Mouse (Mus musculus) hindlimb bud, embryonic 11.5 days (tissue): Measurements from ENCODE around the gene Faah.

Source experiments
- DNase-seq: peaks from one replicate; pipeline ENCODE4 v3.0.0-alpha.2; 2012; ENCODE audit warnings: low read depth, low spot score; ENCODE audit errors: extremely low spot score

The Faah gene

GRCm38 (mm10) chr4:116001206-116001605 lies 16.5 kb downstream of the Faah start:
- DNase-seq = no peak

DNA sequence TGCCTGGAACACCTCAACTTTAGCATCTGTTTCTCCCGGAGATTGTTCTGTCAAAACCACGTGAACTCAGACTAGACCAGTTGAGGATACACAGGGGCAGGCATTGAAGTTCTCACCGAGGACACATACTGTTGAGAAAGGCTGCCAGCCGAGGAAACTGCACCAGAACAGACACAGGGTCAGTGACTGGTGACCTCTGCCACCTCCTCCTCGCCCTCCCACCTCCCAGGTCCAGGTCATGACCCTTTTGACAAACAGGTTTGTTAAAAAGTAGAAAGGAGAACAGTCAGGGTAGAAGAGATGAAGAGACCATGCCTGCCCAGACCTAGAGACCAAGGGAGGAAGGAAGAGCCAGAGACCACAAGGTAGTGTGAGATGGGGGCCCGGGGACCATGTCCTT lies 17.1 kb downstream of the Faah start:
- DNase-seq = no peak

DNA sequence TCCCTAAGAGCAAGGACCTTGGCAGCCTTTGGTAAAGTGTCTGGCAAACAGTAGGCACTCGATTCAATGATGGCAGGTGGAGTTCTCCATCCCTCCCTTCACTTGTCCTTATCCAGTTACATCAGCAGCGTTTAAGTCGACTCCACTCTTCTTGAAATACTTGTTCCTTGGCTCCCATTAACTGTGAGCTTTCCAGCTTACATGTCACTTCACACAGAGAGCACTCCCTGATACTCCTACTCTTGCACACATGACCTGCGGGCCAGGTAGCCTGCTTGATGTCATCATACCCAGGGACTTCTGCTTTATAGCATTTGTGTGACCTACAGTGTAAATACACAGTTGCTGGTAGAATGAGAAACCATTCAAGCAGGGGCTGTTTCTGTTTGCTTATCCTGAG lies 21.0 kb downstream of the Faah start:
- no peak for DNase-seq

DNA sequence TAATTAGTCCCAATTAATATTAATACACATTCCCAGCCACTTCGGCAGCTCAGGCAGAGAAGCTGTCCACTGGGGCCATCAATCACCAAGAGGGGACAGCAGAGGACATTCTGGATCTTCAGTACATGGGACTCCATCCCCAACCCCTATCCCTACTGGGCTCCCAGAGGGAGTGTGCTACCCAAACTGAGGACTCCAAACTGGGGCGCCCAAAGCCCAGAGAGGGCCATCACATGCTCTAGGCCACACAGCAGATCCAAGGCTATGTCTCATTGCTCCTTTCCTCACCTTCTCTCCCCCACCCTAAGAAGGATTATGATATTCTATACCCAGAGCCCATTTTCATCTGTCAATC lies 22.4 kb downstream of the Faah start:
- DNase-seq = no peak

DNA sequence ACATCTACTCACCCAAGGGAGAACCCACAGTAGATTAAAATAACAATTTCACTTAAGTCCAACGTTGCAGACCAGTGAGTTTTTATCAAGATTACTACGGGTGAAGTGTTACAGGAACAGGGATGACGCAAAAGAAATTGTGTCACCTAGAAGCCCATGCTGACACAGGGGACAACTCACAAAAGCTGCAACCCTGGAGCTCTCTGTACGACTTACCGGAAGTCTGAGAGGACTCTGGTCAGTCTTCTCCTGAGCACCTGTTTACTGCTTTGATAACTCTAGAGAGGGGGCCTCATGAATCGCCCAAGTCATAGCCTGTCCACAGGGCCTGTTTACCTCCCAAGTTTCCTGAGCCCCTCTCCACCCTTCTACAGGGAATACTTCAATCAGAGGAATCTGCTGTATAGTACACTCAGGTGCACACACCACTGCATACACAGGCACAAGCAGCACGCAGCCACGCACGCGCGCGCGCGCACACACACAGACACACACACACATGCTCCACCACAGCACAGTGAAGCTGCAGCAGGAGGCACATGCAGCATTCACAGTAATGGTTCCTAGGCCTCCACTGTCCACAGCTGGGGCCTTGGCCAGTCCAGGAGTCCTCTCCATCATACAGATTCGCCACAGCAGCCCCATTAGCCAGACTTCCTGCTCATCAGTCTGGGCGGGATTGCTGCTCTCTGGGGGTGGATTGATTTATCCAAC lies 22.9 kb downstream of the Faah start:
- no peak for DNase-seq

- DNase-seq = no peak
Measured at GRCm38 (mm10) chr4:115989382-115989781, 28.3 kb downstream of the Faah start.

- no peak for DNase-seq
Measured at GRCm38 (mm10) chr4:115987858-115988530, 29.7 kb downstream of the Faah start.

DNA sequence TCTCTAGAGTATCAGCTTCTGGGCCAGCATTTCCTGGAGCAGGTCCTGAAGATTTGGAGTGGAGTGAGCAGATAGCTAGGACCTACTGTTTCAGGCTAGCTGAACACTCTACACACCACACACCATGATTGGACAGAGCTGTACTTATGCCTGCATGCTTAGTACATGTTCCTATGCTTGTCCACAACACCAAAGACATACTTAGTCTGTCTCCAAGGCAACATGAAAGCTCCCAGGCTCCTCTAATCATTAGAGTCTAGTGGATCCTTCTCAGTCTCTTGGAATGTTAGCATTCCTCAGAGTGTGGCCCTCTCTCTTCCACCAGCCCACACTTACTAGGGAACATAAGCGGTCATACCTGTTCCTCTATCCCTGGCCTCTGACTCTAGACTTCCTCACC lies 30.3 kb downstream of the Faah start:
- DNase-seq = no peak

GRCm38 (mm10) chr4:115984967-115985366 lies 32.8 kb downstream of the Faah start:
- no peak for DNase-seq

- DNase-seq = peak; percentile 71
Measured at GRCm38 (mm10) chr4:115984111-115984510, 33.6 kb downstream of the Faah start.

DNA sequence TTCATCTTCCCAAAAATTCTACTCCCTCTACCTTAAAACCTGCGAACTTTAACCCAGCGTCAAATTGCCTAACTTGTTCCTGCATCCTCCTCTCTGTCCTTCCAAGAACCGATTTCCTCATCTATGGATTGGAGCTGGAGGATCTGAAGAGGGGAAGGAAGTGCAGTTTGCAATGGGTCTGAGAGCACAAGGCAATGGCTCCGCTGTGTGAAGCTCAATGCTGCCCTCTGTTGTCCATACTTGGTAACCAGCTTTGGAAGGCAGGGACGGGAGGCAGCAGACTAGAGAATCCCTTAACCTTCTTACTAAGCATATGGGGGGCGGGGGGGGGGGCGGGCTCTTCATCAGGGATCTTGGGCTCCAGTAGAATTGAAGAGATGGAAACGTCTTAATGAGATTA lies 37.0 kb downstream of the Faah start:
- peak; percentile 87 for DNase-seq

- no peak for DNase-seq
Measured at GRCm38 (mm10) chr4:115979437-115979836, 38.3 kb downstream of the Faah start.

DNA sequence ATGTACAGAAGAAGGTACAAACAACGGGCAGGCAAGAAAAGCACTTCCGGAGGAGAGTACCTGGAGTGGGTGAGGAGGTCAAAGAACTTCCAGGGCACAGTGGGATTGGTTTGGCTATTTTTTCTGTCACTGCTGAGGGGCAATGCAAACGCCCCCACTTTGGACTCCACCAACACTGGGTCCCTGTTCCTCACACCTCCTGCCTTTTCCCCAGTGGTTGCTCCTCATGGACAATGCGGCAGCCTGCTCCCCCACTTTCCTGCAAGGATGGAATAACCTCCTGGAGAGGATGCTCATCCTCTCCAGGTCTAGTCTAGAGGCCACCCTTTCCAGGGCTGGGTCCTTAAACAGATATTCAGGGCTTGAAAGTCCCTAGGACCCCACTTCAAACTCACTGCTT lies 38.8 kb downstream of the Faah start:
- no peak for DNase-seq

- no peak for DNase-seq
Measured at GRCm38 (mm10) chr4:115972543-115972942, 45.2 kb downstream of the Faah start.

DNA sequence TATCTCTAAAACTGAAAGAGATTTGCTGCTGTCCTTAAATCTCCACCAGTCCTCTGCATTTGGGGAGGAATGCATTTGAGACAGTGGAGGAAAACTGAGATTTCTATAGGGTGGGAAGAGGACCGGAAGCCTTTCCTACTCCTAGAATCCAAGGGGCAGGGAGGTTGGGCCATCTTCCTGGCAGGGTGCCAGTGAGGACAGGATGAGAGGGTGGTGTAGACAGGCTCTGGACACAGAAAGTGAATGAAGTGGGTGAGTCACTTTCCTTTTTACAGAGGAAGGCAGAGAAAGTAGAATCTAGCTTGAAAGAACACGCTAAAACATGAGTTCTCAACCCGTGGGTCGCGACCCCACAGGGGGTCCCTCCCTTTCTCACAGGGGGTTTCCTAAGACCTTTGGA lies 53.3 kb downstream of the Faah start:
- no peak for DNase-seq

DNA sequence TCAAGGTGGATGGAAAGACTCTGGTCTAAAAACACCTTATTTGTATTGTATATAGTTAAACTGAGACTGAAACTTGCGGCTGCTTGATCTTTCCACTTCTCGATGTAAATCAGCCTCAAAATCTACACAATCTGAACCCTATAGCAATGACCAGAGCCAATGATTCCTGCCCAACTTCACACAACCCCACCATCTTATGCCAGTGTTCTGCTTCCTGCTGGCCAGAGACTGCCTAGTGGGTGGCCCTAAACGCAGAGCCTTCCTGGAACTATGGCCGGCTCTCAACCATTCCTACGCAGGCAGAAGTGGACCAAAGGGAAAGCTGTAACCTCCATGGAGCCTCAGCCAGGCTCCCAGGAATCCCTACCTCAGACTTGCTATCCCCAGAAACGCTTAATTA lies 54.0 kb downstream of the Faah start:
- DNase-seq = no peak

GRCm38 (mm10) chr4:115962671-115963412 lies 54.9 kb downstream of the Faah start:
- DNase-seq = no peak

- no peak for DNase-seq
Measured at GRCm38 (mm10) chr4:115961991-115962390, 55.7 kb downstream of the Faah start.

DNA sequence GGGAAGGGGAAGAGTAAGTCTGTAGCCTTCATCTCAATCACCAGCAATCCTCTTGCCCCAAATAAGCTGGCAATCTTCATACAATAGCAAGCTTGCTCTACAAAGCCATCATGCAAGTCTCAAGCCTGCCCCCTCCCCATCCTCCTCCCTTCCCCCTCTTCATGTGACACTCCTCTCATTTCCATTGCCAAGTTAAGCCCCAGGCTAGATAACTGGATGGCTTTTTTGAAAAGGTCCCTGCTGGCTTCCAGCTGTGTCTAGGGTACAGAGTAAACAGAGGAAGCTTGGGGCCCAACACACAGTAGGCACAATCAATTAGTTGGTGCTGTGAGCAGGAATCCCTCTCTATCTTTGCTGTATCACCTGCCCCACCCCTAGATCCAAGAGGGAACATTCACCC lies 58.2 kb downstream of the Faah start:
- DNase-seq = no peak

- DNase-seq = no peak
Measured at GRCm38 (mm10) chr4:115955494-115955775, 62.3 kb downstream of the Faah start.

DNA sequence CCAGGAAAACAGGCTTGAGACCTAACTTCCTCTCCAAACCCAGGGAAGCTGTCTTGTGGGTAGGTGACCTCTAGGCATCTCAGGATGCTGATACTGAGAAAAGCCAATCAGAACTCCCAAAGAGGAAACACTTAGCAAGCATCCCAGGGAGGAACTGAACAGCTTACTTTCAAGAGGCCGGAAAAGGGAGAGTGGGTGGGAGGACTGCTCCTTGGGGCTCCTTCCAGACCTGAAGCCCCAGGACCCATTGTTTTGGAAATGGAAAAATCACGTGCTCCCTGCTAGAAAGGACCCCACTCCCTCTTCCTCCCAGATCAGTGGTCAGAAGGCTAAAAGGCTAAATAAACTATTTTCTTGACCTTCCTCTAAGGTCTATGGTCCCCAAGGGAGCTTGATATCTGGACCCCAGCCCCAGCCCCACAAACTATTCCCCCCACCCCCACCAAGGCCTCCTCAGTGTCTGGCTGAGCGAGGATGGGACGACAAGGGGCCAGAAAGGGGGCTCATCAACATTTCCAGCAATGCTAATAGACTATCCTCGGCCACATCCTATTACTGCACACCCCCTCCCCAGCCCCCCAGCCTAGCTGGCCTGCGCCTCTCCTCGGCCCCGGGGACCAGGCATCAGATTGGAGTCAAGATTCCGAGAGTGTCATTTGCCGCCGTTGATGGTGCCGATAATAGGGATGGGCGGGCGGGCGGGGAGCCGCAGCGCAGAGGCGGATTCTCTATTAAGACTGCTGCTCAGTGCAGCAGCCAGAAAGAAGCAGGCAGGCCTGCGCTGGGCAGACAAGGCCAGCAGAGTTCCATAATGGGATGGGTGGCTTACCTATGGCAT lies 62.9 kb downstream of the Faah start:
- DNase-seq = no peak

DNA sequence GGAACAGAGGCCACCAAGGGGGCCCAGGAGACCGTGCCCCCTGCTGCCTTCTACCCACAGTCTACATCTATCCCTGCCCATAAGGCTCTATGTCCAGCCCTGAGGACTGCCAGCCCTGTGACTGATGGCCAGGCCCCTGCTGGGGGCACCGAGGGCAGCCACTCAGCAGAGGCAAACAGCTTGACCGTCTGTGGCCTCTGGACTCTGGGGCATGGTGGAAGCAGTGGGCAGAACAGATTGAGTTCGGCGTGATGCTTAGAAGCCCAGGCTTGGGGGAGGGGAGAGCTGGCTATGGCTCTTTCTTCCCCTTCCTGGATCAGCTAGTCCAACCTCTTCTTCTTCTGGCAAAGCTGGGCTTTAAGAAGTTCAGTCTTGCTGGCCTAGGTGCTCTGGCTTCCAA lies 64.2 kb downstream of the Faah start:
- no peak for DNase-seq
